Mouse (Mus musculus): Measurements from ENCODE around the gene Pdxdc1. TPM values are rescaled to one million over a fixed set of nuclear protein-coding genes. Genes with fewer than 3 reads are reported as not detected.

The Pdxdc1 gene
- polyA plus RNA-seq, 1 experiment from 2014 or later, result 79.4 TPM

GRCm38 (mm10) chr16:13785932-13786331 lies 117.0 kb downstream of the Pdxdc1 start:
- no peak overlapping the region for H3K4me3 ChIP-seq (ENCODE audit: low read depth, low read length)
- 85% methylated on average over 3 of the region's 3 CpGs for WGBS
- no peaks in the 10 kb centered on the region for H3K27me3 ChIP-seq (ENCODE audit: control insufficient read depth, insufficient read depth, low read length)
- peaks cover 8% of the 10 kb centered on the region for H3K36me3 ChIP-seq (ENCODE audit: control insufficient read depth, insufficient read depth, low read length)
- H3K27ac ChIP-seq (ENCODE audit: low read depth, low read length), result no peak overlapping the region
- no peaks in the 10 kb centered on the region for H3K4me1 ChIP-seq (ENCODE audit: control insufficient read depth, insufficient read depth, low read length)
- H3K9ac ChIP-seq (ENCODE audit: low read length), result no peak overlapping the region
- ATAC-seq (ENCODE audit: insufficient read depth, low FRiP score, low TSS enrichment), result no peak
- no peak for DNase-seq (ENCODE audit: low spot score)
- no peaks in the 10 kb centered on the region for H3K9me3 ChIP-seq (ENCODE audit: control insufficient read depth, low read length)
- no peak overlapping the region for H3K4me2 ChIP-seq (ENCODE audit: low read depth)

Small RNA genes within 50 kb of the gene (microRNA-seq; reads per million reads assigned to microRNA genes)
- not detected for gene Gm27734

Other genes starting within 250 kb of the Pdxdc1 start
- gene Parn, start 235.0 kb downstream of the Pdxdc1 start, polyA plus RNA-seq (2014; fragmentation: Nextera tagmentation; extraction: Ambion mirVana), result 40.2 and 41.3 TPM in 2 replicates
- 43.2 and 44.5 TPM in 2 replicates for gene Bfar, start 231.3 kb downstream of the Pdxdc1 start, polyA plus RNA-seq (2014; fragmentation: Nextera tagmentation; extraction: Ambion mirVana)
- 11.4 and 12.4 TPM in 2 replicates for gene 3110001I22Rik, start 231.2 kb downstream of the Pdxdc1 start, polyA plus RNA-seq (2014; fragmentation: Nextera tagmentation; extraction: Ambion mirVana)
- gene Pla2g10, start 172.1 kb downstream of the Pdxdc1 start, polyA plus RNA-seq (2014; fragmentation: Nextera tagmentation; extraction: Ambion mirVana), result 0.26 TPM in 1 of 2 replicates, not detected in the other
- 119 and 124 TPM in 2 replicates for gene Rrn3, start 122.4 kb downstream of the Pdxdc1 start, polyA plus RNA-seq (2014; fragmentation: Nextera tagmentation; extraction: Ambion mirVana)
- gene Ntan1, start 84.3 kb downstream of the Pdxdc1 start, polyA plus RNA-seq (2014; fragmentation: Nextera tagmentation; extraction: Ambion mirVana), result 152 and 162 TPM in 2 replicates
- gene Mpv17l, start within 50 bp of the Pdxdc1 start, polyA plus RNA-seq (2014; fragmentation: Nextera tagmentation; extraction: Ambion mirVana), result 5.1 and 5.3 TPM in 2 replicates
- 29.1 and 31.9 TPM in 2 replicates for gene 2900011O08Rik, start 83.5 kb upstream of the Pdxdc1 start, polyA plus RNA-seq (2014; fragmentation: Nextera tagmentation; extraction: Ambion mirVana)
- gene Ifitm7, start 83.8 kb upstream of the Pdxdc1 start, polyA plus RNA-seq (2014; fragmentation: Nextera tagmentation; extraction: Ambion mirVana), result 0.89 TPM in 1 of 2 replicates, not detected in the other